Mouse (Mus musculus): ENCODE data around the gene Ano9. TPM values are rescaled to one million over a fixed set of nuclear protein-coding genes. Genes with fewer than 3 reads are reported as not detected.

Ano9 gene
- polyA plus RNA-seq (2016; fragmentation: Nextera tagmentation; extraction: Ambion mirVana): 0.07 and 0.16 TPM in 2 replicates

GRCm38 (mm10) chr7:141117636-141118035 is at the start of gene Ano9:
Ano9 (minus strand) TSS chr7:141117806.
- 11% methylated on average over 9 of the region's 9 CpGs for WGBS
- Histone ChIP-seq H3K4me1 (0 out of 2 replicates have a peak, but pooled peaks cover 3% of the 10 kb centered on the region), H3K9me3 (replicated peaks) (no peaks in the 10 kb centered on the region), H3K27ac (replicated peaks) (no peak within 1 kb of the TSS), H3K27me3 (ENCODE audit: low read depth, poor library complexity, severe bottlenecking) (peaks cover 25% of the 10 kb centered on the region), H3K36me3 (no peaks in the 10 kb centered on the region), H3K4me3 (no peak within 1 kb of the TSS)
- DNase-seq (ENCODE audit: low spot score): no peak

DNA sequence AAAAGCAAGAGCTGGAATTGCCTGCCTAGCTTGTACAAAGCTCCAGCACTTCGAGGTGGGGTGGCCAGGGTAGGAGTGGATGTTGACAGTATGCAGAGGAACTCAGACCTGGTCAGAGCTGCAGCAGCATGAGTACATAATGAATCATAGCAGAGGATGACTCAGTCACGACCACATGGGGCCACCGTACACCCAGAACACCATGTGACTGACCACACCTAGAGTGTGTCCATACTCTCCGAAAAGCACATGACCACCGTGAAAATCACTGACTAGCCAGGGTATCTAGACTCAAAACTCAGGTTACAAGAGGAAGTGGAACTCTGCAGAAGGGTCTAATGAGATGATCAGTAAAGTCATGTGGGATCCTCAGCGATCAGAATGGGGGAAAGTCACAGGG is 47.2 kb upstream of the Ano9 start:
- peaks cover 20% of the 10 kb centered on the region for H3K4me1 ChIP-seq
- H3K4me3 ChIP-seq: no peak overlapping the region
- WGBS: 85% methylated on average over 6 of the region's 6 CpGs
- H3K9me3 ChIP-seq (replicated peaks): no peaks in the 10 kb centered on the region
- DNase-seq (ENCODE audit: low spot score): no peak
- no peak overlapping the region for H3K27ac ChIP-seq (replicated peaks)
- peaks cover 10% of the 10 kb centered on the region; the same call in 1 of the 2 replicates for H3K27me3 ChIP-seq (ENCODE audit: low read depth, poor library complexity, severe bottlenecking)
- peaks cover 64% of the 10 kb centered on the region for H3K36me3 ChIP-seq

DNA sequence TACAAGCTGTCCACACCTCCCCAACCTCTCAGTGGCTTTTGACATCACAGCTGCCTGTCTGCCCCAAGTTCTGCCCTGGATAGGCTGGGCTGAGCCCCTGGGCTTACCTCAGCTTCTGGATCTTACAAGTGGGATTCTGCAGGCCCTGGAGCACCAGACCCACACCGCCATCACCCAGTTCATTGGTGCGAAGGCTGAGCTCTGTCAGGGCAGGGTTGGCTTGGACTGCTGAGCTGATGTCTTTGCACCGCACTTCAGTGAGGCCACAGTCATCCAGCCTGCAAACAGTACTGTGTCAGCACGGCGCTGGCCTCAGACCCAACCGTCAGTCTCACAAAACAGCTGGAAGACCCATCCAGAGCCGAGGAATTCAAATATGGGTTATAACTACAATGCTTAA is 46.8 kb upstream of the Ano9 start:
- H3K4me1 ChIP-seq: peaks cover 20% of the 10 kb centered on the region
- no peak overlapping the region for H3K4me3 ChIP-seq
- no peaks in the 10 kb centered on the region for H3K9me3 ChIP-seq (replicated peaks)
- H3K36me3 ChIP-seq: peaks cover 68% of the 10 kb centered on the region
- DNase-seq (ENCODE audit: low spot score): no peak
- 91% methylated on average over 7 of the region's 7 CpGs for WGBS
- peaks cover 5% of the 10 kb centered on the region; the same call in 1 of the 2 replicates for H3K27me3 ChIP-seq (ENCODE audit: low read depth, poor library complexity, severe bottlenecking)
- no peak overlapping the region for H3K27ac ChIP-seq (replicated peaks)

DNA sequence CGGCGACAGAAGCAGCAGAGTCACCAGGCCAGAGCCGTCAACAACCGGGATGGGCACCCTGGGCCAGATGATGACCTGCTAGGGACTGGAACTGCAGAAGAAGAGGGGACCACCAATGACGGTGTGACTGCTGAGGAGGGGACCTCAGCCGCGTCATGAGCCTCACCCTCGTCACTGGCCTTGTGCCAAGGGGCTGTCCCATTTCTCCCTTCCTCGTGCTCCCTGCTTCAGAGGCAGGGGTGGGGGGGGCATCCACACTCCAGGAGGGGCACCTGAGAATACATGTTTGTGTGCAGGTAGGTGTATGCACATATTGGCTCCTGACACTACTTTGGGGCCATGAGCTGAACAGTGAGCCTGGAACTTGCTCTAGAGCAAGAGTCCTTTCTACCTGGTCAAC is 37.8 kb upstream of the Ano9 start:
- peaks cover 89% of the 10 kb centered on the region for H3K36me3 ChIP-seq
- WGBS: 94% methylated on average over 9 of the region's 9 CpGs
- H3K9me3 ChIP-seq (replicated peaks): no peaks in the 10 kb centered on the region
- DNase-seq (ENCODE audit: low spot score): no peak
- no peak overlapping the region for H3K4me3 ChIP-seq
- no peaks in the 10 kb centered on the region for H3K27me3 ChIP-seq (ENCODE audit: low read depth, poor library complexity, severe bottlenecking)
- no peak overlapping the region for H3K27ac ChIP-seq (replicated peaks)
- H3K4me1 ChIP-seq: no peaks in the 10 kb centered on the region

DNA sequence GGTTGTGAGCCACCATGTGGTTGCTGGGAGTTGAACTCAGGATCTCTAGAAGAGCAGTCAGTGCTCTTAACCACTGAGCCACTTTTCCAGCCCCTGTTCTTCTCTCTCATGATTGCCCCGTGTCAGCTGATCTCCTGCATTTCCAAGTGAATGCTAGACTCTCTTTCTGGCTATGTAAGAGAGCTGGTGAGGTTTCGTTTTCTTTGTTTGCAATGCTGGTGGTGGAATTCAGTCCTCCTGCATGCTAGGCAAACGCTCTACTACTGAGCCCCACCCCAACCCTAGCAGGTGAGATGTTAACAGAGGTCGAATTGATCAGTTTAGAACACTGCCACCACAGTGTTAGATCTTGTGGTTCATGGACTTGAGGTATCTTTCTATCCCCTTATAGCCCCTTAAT is 31.0 kb upstream of the Ano9 start:
- 86% methylated on average over 4 of the region's 4 CpGs for WGBS
- no peak for DNase-seq (ENCODE audit: low spot score)
- Histone ChIP-seq H3K27me3 (ENCODE audit: low read depth, poor library complexity, severe bottlenecking) (no peaks in the 10 kb centered on the region), H3K4me3 (no peak overlapping the region), H3K4me1 (no peaks in the 10 kb centered on the region), H3K9me3 (replicated peaks) (no peaks in the 10 kb centered on the region), H3K36me3 (peaks cover 93% of the 10 kb centered on the region), H3K27ac (replicated peaks) (no peak overlapping the region)

GRCm38 (mm10) chr7:141147044-141147443 is 29.4 kb upstream of the Ano9 start:
- H3K27me3 ChIP-seq (ENCODE audit: low read depth, poor library complexity, severe bottlenecking): no peaks in the 10 kb centered on the region

DNA sequence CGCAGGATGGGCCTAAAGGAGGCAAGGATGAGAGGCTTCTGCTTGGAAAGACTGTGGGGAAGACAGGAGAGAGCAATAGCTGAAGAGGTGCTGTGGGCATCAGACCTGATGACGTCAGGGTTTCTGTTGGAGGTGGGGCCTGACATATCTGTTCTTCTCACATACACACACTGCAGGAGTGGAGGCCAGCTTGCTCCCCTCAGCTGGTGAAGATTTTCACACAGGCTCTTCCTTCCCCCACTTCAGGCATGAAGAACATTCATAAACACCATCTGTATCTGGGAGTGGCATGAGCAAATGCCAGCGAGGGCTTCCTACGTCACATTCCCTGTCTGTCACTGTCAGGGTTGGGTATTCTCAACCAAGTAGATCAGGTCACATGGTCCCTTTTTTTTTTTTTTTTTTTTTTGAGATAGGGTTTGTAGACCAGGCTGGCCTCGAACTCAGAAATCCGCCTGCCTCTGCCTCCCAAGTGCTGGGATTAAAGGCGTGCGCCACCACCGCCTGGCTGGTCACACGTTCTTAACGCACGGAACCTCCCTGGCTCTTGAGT is 28.5 kb upstream of the Ano9 start:
- Histone ChIP-seq H3K27ac (replicated peaks) (no peak overlapping the region), H3K4me1 (no peaks in the 10 kb centered on the region), H3K36me3 (peaks cover 90% of the 10 kb centered on the region), H3K9me3 (replicated peaks) (no peaks in the 10 kb centered on the region), H3K27me3 (ENCODE audit: low read depth, poor library complexity, severe bottlenecking) (no peaks in the 10 kb centered on the region), H3K4me3 (no peak overlapping the region)
- WGBS: 95% methylated on average over 12 of the region's 12 CpGs
- no peak for DNase-seq (ENCODE audit: low spot score)

More at GRCm38 (mm10) chr7:141147044-141147443, 29.4 kb upstream of the Ano9 start:
- Histone ChIP-seq H3K9me3 (replicated peaks) (no peaks in the 10 kb centered on the region), H3K36me3 (peaks cover 93% of the 10 kb centered on the region), H3K27ac (replicated peaks) (no peak overlapping the region), H3K4me3 (no peak overlapping the region), H3K4me1 (no peaks in the 10 kb centered on the region)
- WGBS: 93% methylated on average over 6 of the region's 6 CpGs
- no peak for DNase-seq (ENCODE audit: low spot score)

DNA sequence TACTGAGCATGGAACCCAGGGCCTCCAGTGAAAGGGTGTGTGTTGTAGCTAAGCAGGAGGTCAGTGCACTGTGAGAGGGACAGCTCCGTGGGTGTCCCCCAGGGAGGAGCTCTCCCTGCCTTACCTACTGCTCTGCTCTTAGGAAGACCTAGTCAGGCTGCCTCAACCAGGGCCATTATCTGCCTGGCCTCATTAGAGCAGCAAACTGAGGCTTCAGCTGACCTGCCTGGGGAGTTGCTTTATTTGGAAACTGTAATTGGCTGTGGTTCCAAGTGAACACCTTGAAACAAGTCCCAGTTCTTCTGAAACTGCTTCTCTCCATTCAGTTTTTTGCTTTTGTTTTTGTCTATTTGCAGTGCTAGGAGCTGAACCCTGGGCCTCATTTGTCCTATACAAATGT is 27.8 kb upstream of the Ano9 start:
- DNase-seq (ENCODE audit: low spot score): no peak
- Histone ChIP-seq H3K27ac (replicated peaks) (no peak overlapping the region), H3K4me3 (no peak overlapping the region), H3K4me1 (no peaks in the 10 kb centered on the region), H3K9me3 (replicated peaks) (no peaks in the 10 kb centered on the region), H3K36me3 (peaks cover 88% of the 10 kb centered on the region), H3K27me3 (ENCODE audit: low read depth, poor library complexity, severe bottlenecking) (no peaks in the 10 kb centered on the region)
- WGBS: 59% methylated on average over 1 of the region's 1 CpGs

- DNase-seq (ENCODE audit: low spot score): no peak
- 91% methylated on average over 3 of the region's 3 CpGs for WGBS
- peaks cover 90% of the 10 kb centered on the region for H3K36me3 ChIP-seq
- no peak overlapping the region for H3K27ac ChIP-seq (replicated peaks)
- H3K4me1 ChIP-seq: no peaks in the 10 kb centered on the region
- no peaks in the 10 kb centered on the region for H3K27me3 ChIP-seq (ENCODE audit: low read depth, poor library complexity, severe bottlenecking)
- H3K4me3 ChIP-seq: no peak overlapping the region
- no peaks in the 10 kb centered on the region for H3K9me3 ChIP-seq (replicated peaks)
Measured at GRCm38 (mm10) chr7:141144650-141145049, 27.0 kb upstream of the Ano9 start.

- Histone ChIP-seq H3K36me3 (peaks cover 93% of the 10 kb centered on the region), H3K4me3 (no peak overlapping the region), H3K27ac (replicated peaks) (no peak overlapping the region), H3K4me1 (no peaks in the 10 kb centered on the region), H3K9me3 (replicated peaks) (no peaks in the 10 kb centered on the region), H3K27me3 (ENCODE audit: low read depth, poor library complexity, severe bottlenecking) (no peaks in the 10 kb centered on the region)
- 79% methylated on average over 2 of the region's 2 CpGs for whole genome bisulfite sequencing
- no peak for DNase-seq (ENCODE audit: low spot score)
Measured at GRCm38 (mm10) chr7:141143861-141144260, 26.3 kb upstream of the Ano9 start.

GRCm38 (mm10) chr7:141143112-141143511 is 25.5 kb upstream of the Ano9 start:
- Histone ChIP-seq H3K4me3 (no peak overlapping the region), H3K9me3 (replicated peaks) (no peaks in the 10 kb centered on the region), H3K27me3 (ENCODE audit: low read depth, poor library complexity, severe bottlenecking) (no peaks in the 10 kb centered on the region), H3K36me3 (peaks cover 93% of the 10 kb centered on the region), H3K4me1 (no peaks in the 10 kb centered on the region), H3K27ac (replicated peaks) (0 out of 2 replicates have a peak overlapping the region, but pooled peaks have one; percentile 33)
- peak; percentile 31 for DNase-seq (ENCODE audit: low spot score)
- WGBS: 55% methylated on average over 5 of the region's 5 CpGs

DNA sequence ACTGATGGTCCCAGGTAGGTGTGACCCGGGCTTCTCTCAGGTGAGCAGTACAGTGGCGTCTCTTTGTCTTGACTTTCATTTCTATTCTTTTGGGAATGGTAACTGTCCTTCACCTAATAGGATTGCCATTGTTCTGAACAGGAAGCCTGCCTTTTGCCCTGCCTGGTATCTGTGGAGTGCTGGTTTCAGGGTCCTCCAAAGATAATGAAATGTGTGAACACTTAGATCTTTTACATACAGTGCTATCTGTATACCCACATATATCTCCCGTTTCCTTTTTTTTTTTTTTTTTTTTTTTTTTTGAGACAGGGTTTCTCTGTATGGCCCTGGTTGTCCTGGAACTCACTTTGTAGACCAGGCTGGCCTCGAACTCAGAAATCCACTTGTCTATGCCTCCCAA is 23.7 kb upstream of the Ano9 start:
- H3K9me3 ChIP-seq (replicated peaks): no peaks in the 10 kb centered on the region
- 93% methylated on average over 4 of the region's 4 CpGs for WGBS
- peaks cover 93% of the 10 kb centered on the region for H3K36me3 ChIP-seq
- no peak overlapping the region for H3K4me3 ChIP-seq
- H3K27ac ChIP-seq (replicated peaks): no peak overlapping the region
- H3K4me1 ChIP-seq: no peaks in the 10 kb centered on the region
- no peaks in the 10 kb centered on the region for H3K27me3 ChIP-seq (ENCODE audit: low read depth, poor library complexity, severe bottlenecking)
- no peak for DNase-seq (ENCODE audit: low spot score)

DNA sequence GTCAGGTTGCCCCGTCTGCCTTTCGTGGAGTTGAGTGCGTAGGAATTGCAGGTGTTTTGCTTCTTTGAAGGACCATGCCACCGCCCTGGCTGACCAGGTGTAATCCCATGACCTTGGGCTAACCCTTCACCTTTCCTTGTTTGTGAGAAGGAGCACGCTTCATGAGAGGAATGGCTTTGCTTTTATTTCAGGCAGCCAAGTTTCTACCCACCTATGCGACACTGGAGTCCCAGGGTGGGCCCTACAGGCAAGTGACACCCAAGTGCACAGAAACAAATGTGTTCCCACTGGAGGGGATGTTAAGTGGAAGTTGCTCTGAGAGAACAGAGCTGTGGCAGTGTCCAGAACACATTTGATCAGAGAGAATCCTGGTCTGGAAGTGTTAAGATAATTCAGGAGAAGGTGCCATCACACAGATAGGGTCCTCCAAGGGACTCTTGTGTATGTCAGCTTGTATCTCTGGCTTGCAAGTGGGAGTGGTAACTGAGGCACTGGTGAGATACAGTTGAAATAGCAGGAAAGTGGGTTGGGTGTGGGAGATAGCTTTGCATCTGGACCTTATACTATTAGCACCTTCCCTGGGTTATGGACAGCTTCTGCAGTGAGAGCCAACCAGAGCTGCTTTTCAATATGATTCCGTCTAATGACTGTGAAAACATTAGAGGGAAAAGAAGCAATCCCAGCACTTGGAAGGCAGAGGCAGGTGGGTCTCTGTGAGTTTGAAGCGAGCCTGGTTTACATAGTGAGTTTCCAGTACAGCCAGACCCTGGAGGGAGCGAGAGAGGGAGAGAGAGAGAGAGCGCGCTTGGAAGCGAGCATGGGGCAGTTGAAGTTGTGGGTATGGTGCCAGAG is 14.5 kb upstream of the Ano9 start:
- H3K4me1 ChIP-seq: peaks cover 27% of the 10 kb centered on the region
- peaks cover 35% of the 10 kb centered on the region for H3K36me3 ChIP-seq
- 61% methylated on average over 12 of the region's 12 CpGs for WGBS
- H3K27ac ChIP-seq (replicated peaks): peak overlapping the region; percentile 94
- no peaks in the 10 kb centered on the region for H3K27me3 ChIP-seq (ENCODE audit: low read depth, poor library complexity, severe bottlenecking)
- peak overlapping the region; percentile 83 for H3K4me3 ChIP-seq
- no peak for DNase-seq (ENCODE audit: low spot score)
- no peaks in the 10 kb centered on the region for H3K9me3 ChIP-seq (replicated peaks)
